Mouse (Mus musculus) C2C12 (cell line): Measurements from ENCODE around the gene Fam71f1. TPM values are rescaled to one million over a fixed set of nuclear protein-coding genes. Genes with fewer than 3 reads are reported as not detected.
A peak's percentile ranks its signal among the peaks of the same experiment; 100 is the strongest.

Experiments
- H3K27me3 ChIP-seq: one replicate; pipeline ENCODE4 v1.6.1; 2011; ENCODE audit not compliant: control insufficient read depth, insufficient read depth, insufficient read length
- H3K36me3 ChIP-seq: one replicate; pipeline ENCODE4 v1.6.1; 2011; ENCODE audit not compliant: control insufficient read depth, insufficient read depth
- H3K4me3 ChIP-seq: one replicate; pipeline ENCODE4 v1.5.1; 2011; ENCODE audit warnings: mild to moderate bottlenecking, control low read depth; ENCODE audit not compliant: poor library complexity, insufficient read depth, severe bottlenecking
- H3K79me2 ChIP-seq: one replicate; pipeline ENCODE4 v1.6.1; 2011; ENCODE audit not compliant: control insufficient read depth, insufficient read depth
- H3K79me3 ChIP-seq: one replicate; pipeline ENCODE4 v1.6.1; 2011; ENCODE audit warnings: low read depth, control low read depth
- H3ac ChIP-seq: one replicate; pipeline ENCODE3; 2011; ENCODE audit warnings: low read depth; ENCODE audit not compliant: control insufficient read depth, insufficient read length
- CEBPB ChIP-seq: IDR thresholded peaks from one replicate; pipeline ENCODE4 v1.6.1; 2011; ENCODE audit warnings: low read depth, mild to moderate bottlenecking, control low read depth, moderate library complexity
- CTCF ChIP-seq: IDR thresholded peaks from one replicate; pipeline ENCODE4 v1.5.1; 2011; ENCODE audit not compliant: control insufficient read depth, insufficient read depth, insufficient read length
- FOSL1 ChIP-seq: IDR thresholded peaks from one replicate; pipeline ENCODE4 v1.8.0; 2011; ENCODE audit warnings: mild to moderate bottlenecking, low read length; ENCODE audit not compliant: poor library complexity, insufficient read depth, severe bottlenecking
- MAX ChIP-seq: IDR thresholded peaks from one replicate; pipeline ENCODE4 v1.6.1; 2011; ENCODE audit warnings: mild to moderate bottlenecking, control low read depth
- MYOD1 ChIP-seq: IDR thresholded peaks from one replicate; pipeline ENCODE4 v1.6.1; 2011; ENCODE audit warnings: low read depth; ENCODE audit not compliant: control insufficient read depth, insufficient read length
- MYOG ChIP-seq: IDR thresholded peaks from one replicate; pipeline ENCODE4 v1.6.1; 2011; ENCODE audit not compliant: control insufficient read depth, insufficient read length; ENCODE audit errors: extremely low read depth
- USF1 ChIP-seq: IDR thresholded peaks from one replicate; pipeline ENCODE4 v1.6.1; 2011; ENCODE audit warnings: low read depth, mild to moderate bottlenecking, control low read depth, moderate library complexity
- polyA plus RNA-seq: library from polyadenylated mRNA; unstranded; fragments of >200 nt; fragmentation: generic; extraction: Trizol; gene quantifications from one replicate; pipeline ENCODE4 v1.2.1, GENCODE M21; 2012; ENCODE audit warnings: missing spikeins

Gene Fam71f1
- polyA plus RNA-seq, 1 experiment = 0.22 TPM

GRCm38 (mm10) chr6:29280671-29281070, 38.3 kb upstream of the Fam71f1 start:
- no peak for TF ChIP-seq USF1
- TF ChIP-seq FOSL1 = no peak
- no peak for TF ChIP-seq CTCF
- TF ChIP-seq CEBPB = no peak
- no peak for TF ChIP-seq MYOG
- no peak for TF ChIP-seq MYOD1
- TF ChIP-seq MAX = no peak
- Histone ChIP-seq H3K27me3 (no peaks in the 10 kb centered on the region), H3K36me3 (peaks cover 14% of the 10 kb centered on the region), H3K79me2 (no peaks in the 10 kb centered on the region), H3ac (no peak overlapping the region), H3K4me3 (no peak overlapping the region), H3K79me3 (no peaks in the 10 kb centered on the region)

- Histone ChIP-seq H3K79me2 (no peaks in the 10 kb centered on the region), H3K79me3 (no peaks in the 10 kb centered on the region), H3K27me3 (no peaks in the 10 kb centered on the region), H3ac (no peak overlapping the region), H3K4me3 (no peak overlapping the region), H3K36me3 (no peaks in the 10 kb centered on the region)
- no peak for TF ChIP-seq FOSL1
- no peak for TF ChIP-seq CEBPB
- no peak for TF ChIP-seq MYOD1
- TF ChIP-seq CTCF = no peak
- TF ChIP-seq MYOG = no peak
- TF ChIP-seq MAX = no peak
- no peak for TF ChIP-seq USF1
These were observed 32.1 kb upstream of the Fam71f1 start for GRCm38 (mm10) chr6:29286870-29287269.

GRCm38 (mm10) chr6:29287481-29287880, 31.5 kb upstream of the Fam71f1 start:
- no peak overlapping the region for H3K4me3 ChIP-seq
- TF ChIP-seq MYOG = no peak
- TF ChIP-seq CTCF = no peak
- H3K27me3 ChIP-seq = no peaks in the 10 kb centered on the region
- H3K36me3 ChIP-seq = no peaks in the 10 kb centered on the region
- no peaks in the 10 kb centered on the region for H3K79me2 ChIP-seq
- no peak overlapping the region for H3ac ChIP-seq
- H3K79me3 ChIP-seq = no peaks in the 10 kb centered on the region

GRCm38 (mm10) chr6:29287944-29288343, 31.0 kb upstream of the Fam71f1 start:
- Histone ChIP-seq H3K79me2 (no peaks in the 10 kb centered on the region), H3K79me3 (no peaks in the 10 kb centered on the region), H3K36me3 (no peaks in the 10 kb centered on the region), H3K27me3 (no peaks in the 10 kb centered on the region), H3K4me3 (no peak overlapping the region), H3ac (no peak overlapping the region)
- TF ChIP-seq CEBPB (no peak), MYOD1 (no peak), MYOG (no peak), MAX (no peak), FOSL1 (no peak), USF1 (no peak), CTCF (no peak)

- Histone ChIP-seq H3K79me3 (no peaks in the 10 kb centered on the region), H3K4me3 (no peak overlapping the region), H3K27me3 (no peaks in the 10 kb centered on the region), H3K79me2 (no peaks in the 10 kb centered on the region), H3K36me3 (no peaks in the 10 kb centered on the region), H3ac (no peak overlapping the region)
- TF ChIP-seq MYOD1 (no peak), USF1 (no peak), CTCF (no peak), MYOG (no peak), MAX (no peak), FOSL1 (no peak), CEBPB (no peak)
These were observed 30.3 kb upstream of the Fam71f1 start for GRCm38 (mm10) chr6:29288651-29289050.

GRCm38 (mm10) chr6:29299112-29299511, 19.8 kb upstream of the Fam71f1 start:
- H3K79me2 ChIP-seq = no peaks in the 10 kb centered on the region
- H3ac ChIP-seq = no peak overlapping the region
- H3K79me3 ChIP-seq = no peaks in the 10 kb centered on the region
- no peaks in the 10 kb centered on the region for H3K27me3 ChIP-seq
- H3K4me3 ChIP-seq = no peak overlapping the region
- no peak for TF ChIP-seq CTCF
- TF ChIP-seq MAX = no peak
- TF ChIP-seq FOSL1 = peak; percentile 83
- no peaks in the 10 kb centered on the region for H3K36me3 ChIP-seq
